Mouse (Mus musculus) ES-E14 (cell line): ENCODE data around the gene Cacna1d. TPM values are rescaled to one million over a fixed set of nuclear protein-coding genes. Genes with fewer than 3 reads are reported as not detected.

Experiments
- DNase-seq: peaks from one replicate; pipeline ENCODE4 v3.0.0-alpha.2; 2013; ENCODE audit warnings: low read depth, low spot score
- H3K27ac ChIP-seq: 2 replicates; pipeline ENCODE4 v1.5.1; 2012; ENCODE audit warnings: low read depth, mild to moderate bottlenecking, low read length, moderate library complexity, mixed read lengths; ENCODE audit not compliant: poor library complexity, insufficient read depth, severe bottlenecking
- H3K36me3 ChIP-seq: 2 replicates; pipeline ENCODE4 v1.6.1; 2012; ENCODE audit warnings: mild to moderate bottlenecking, low read length, moderate library complexity, mixed read lengths; ENCODE audit not compliant: control insufficient read depth, poor library complexity, insufficient read depth, severe bottlenecking
- H3K4me1 ChIP-seq, 2 experiments: fragments of 150-350 bp in 1 of 2; sonication (generic) in 1 of 2; 2 replicates each; pipeline ENCODE4 v1.6.1; 2012; ENCODE audit warnings: low read length in 2 of 2, mild to moderate bottlenecking in 1 of 2, mixed read lengths in 1 of 2; ENCODE audit not compliant: control insufficient read depth in 2 of 2, insufficient read depth in 2 of 2, poor library complexity in 1 of 2
- H3K4me3 ChIP-seq, 2 experiments: fragments of 150-350 bp in 1 of 2; sonication (generic) in 1 of 2; 2 replicates each; pipeline ENCODE4 v1.5.1; 2012; ENCODE audit warnings: low read length in 2 of 2, low read depth in 1 of 2, mild to moderate bottlenecking in 1 of 2, mixed read lengths in 1 of 2; ENCODE audit not compliant: insufficient read depth in 1 of 2, poor library complexity in 1 of 2, severe bottlenecking in 1 of 2
- H3K9ac ChIP-seq: 2 replicates; pipeline ENCODE4 v1.6.1; 2012; ENCODE audit warnings: low read depth, mild to moderate bottlenecking, low read length, mixed read lengths; ENCODE audit not compliant: poor library complexity, insufficient read depth, severe bottlenecking
- H3K9me3 ChIP-seq: fragments of 150-350 bp; sonication (generic); 2 replicates; pipeline ENCODE4 v1.6.1; 2012; ENCODE audit warnings: low read depth, mild to moderate bottlenecking, low read length; ENCODE audit not compliant: control insufficient read depth, insufficient read depth
- CHD2 ChIP-seq: IDR thresholded peaks from 2 replicates; pipeline ENCODE4 v1.6.1; 2014; ENCODE audit warnings: mild to moderate bottlenecking, low read depth, low read length, inconsistent platforms
- HCFC1 ChIP-seq: IDR thresholded peaks from 2 replicates; pipeline ENCODE4 v1.6.1; 2012; ENCODE audit warnings: low read length, inconsistent platforms, borderline replicate concordance; ENCODE audit not compliant: insufficient read depth
- MAFK ChIP-seq: IDR thresholded peaks from 2 replicates; pipeline ENCODE4 v1.6.1; 2014; ENCODE audit warnings: mild to moderate bottlenecking, low read depth, low read length, inconsistent platforms; ENCODE audit not compliant: insufficient read depth
- ZC3H11A ChIP-seq: IDR thresholded peaks from 2 replicates; pipeline ENCODE4 v1.6.1; 2012; ENCODE audit warnings: low read depth, mild to moderate bottlenecking, inconsistent platforms, low read length, borderline replicate concordance
- ZNF384 ChIP-seq: IDR thresholded peaks from 2 replicates; pipeline ENCODE4 v1.6.1; 2012; ENCODE audit warnings: low read depth, low read length, inconsistent platforms
- in situ Hi-C, 2 experiments: fragments of 600-800 bp; cut with MboI; formaldehyde crosslinking; loops; one replicate each; pipeline ENCODE4 v1.15.1; 2025; ENCODE audit warnings: low sequenced_read_pairs in 2 of 2, inconsistent platforms in 1 of 2; ENCODE audit not compliant: unreplicated experiment in 2 of 2
- total RNA-seq: library from RNA; depleted of rRNA; stranded (reverse); fragments of 300-350 nt; gene quantifications from 2 replicates; pipeline ENCODE4 v1.2.3, GENCODE M21; 2012

Cacna1d gene
- total RNA-seq, 1 experiment: 0.36 TPM

DNA sequence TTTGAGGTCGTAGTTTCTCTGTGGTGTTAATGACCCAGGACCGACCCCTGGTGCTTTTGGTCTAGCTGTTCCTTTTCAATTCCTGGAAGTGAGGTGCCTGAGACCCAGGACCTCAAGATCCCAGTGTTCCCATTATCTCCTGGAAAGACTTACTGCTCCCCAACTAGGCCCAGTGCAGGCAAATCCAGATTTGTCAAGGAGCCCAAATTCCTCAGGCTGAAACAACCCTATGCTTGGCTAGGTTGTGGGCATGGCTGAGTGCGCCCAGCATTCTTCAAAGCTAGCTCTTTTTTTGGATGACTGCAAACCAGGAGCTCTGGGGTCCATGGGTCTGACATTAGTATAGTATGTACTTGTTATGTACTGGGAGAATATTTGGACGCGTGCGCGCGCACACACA, 471.9 kb downstream of the Cacna1d start:
- no peaks in the 10 kb centered on the region for H3K4me1 ChIP-seq
- DNase-seq: no peak
- no peak for TF ChIP-seq ZC3H11A
- TF ChIP-seq HCFC1: no peak
- TF ChIP-seq CHD2: no peak
- TF ChIP-seq MAFK: no peak
- no peak for TF ChIP-seq ZNF384
- H3K9me3 ChIP-seq: no peaks in the 10 kb centered on the region
- H3K9ac ChIP-seq: no peak overlapping the region
- H3K4me3 ChIP-seq: no peak overlapping the region
- no peak overlapping the region for H3K27ac ChIP-seq
- no peaks in the 10 kb centered on the region; the same call in 1 of the 2 replicates for H3K36me3 ChIP-seq
- in situ Hi-C loops: no loop called here

DNA sequence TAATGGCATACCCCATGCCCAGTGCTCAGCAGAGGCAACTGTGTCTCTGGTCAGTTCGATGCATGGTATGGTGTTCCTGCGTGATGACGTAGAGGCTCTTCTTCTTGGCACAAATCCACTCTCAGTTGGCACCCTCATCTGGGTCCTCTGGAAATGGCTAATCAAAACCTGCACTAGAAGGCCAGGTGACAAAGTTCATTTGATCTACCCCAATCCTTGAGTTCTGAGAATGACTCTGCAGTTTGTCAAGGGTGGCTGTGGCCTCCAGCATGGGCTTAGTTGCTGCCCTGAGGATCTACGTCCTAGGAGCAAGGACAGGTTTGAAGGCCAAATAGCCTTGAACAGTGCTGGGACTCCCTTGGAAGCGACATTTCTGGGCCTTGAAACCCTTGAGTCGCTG, 472.4 kb downstream of the Cacna1d start:
- no peaks in the 10 kb centered on the region; the same call in 1 of the 2 replicates for H3K36me3 ChIP-seq
- H3K9ac ChIP-seq: no peak overlapping the region
- in situ Hi-C loops: no loop called here
- DNase-seq: no peak
- H3K27ac ChIP-seq: no peak overlapping the region
- H3K9me3 ChIP-seq: no peaks in the 10 kb centered on the region
- TF ChIP-seq MAFK: no peak
- TF ChIP-seq ZC3H11A: no peak
- TF ChIP-seq HCFC1: no peak
- TF ChIP-seq ZNF384: no peak
- no peak for TF ChIP-seq CHD2
- H3K4me3 ChIP-seq: no peak overlapping the region
- H3K4me1 ChIP-seq: no peaks in the 10 kb centered on the region

DNA sequence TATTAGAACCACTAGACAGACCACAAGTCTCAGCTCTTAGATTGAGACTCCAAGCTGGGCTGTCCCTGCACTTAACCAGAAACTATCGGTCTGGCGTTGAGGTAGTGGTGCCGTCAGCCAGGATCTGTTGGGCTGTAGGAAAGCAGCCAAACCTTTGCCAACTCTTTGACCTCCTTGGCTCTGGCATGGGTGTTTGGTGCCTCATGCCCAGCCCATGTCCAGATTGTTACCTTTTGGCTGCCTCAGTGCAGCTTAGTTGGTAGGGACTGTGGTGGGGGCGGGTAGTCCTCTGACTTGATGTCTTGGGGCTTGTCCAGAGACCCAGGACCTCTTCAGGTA, 472.8 kb downstream of the Cacna1d start:
- no peak overlapping the region for H3K9ac ChIP-seq
- no peak for DNase-seq
- no peak overlapping the region for H3K27ac ChIP-seq
- H3K9me3 ChIP-seq: no peaks in the 10 kb centered on the region
- H3K4me1 ChIP-seq: no peaks in the 10 kb centered on the region
- in situ Hi-C loops: no loop called here
- no peak overlapping the region for H3K4me3 ChIP-seq
- no peak for TF ChIP-seq MAFK
- TF ChIP-seq ZC3H11A: no peak
- TF ChIP-seq CHD2: no peak
- TF ChIP-seq HCFC1: no peak
- no peak for TF ChIP-seq ZNF384
- H3K36me3 ChIP-seq: no peaks in the 10 kb centered on the region; the same call in 1 of the 2 replicates

DNA sequence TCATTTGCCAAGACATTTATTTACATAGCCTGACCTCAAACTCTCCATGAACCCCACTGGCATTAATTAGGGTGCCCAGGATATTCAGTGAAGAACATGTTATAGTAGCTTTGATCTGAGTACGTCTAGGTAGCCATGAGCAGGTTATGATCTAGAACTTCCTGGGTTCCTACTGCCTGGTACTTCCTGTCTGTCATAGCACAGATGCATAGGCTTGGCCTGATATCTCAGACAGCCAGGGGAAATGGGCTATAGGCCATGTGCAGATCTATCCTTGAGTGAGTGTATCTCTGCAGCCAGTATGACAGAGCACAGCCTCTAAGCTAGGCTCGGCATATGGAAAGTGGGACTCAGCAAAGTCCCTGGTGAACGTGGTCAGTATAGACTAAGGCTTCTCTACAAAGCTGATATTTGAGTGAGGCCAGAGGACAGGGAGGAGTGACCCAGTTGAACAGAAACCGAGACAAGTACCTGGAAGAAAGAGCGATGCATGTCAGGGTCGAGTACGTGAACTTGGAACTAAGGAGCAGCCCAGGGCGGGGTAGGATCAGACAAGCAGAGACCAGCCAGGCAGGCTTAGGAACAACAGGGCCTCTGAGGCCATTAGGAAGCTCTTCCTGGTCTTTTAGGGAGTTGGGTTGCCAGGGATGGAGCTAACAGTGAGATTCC, 473.3 kb downstream of the Cacna1d start:
- Histone ChIP-seq H3K4me1 (no peaks in the 10 kb centered on the region), H3K27ac (no peak overlapping the region), H3K9me3 (no peaks in the 10 kb centered on the region), H3K36me3 (no peaks in the 10 kb centered on the region; the same call in 1 of the 2 replicates), H3K9ac (no peak overlapping the region), H3K4me3 (no peak overlapping the region)
- no peak for DNase-seq
- in situ Hi-C loops: no loop called here
- TF ChIP-seq ZC3H11A (no peak), HCFC1 (no peak), CHD2 (no peak)

DNA sequence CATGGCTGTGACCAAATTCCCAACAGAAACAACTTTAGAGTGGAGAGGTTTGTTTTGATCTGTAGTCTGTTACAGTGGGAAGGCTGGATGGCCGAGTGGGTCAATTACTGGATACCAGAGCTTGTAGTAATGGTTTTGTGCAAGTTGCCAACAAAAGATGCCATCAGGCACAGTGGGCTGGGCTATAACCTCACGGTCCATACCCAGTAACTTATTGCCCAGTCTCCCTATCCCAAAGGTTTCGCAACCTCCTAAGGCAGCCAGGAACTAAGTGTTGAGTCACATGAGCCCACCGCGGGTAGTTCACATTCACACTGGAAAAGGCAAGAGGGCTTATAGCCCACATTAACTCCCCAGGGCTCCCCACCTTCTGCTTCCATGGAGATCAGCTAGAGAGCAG, 474.6 kb downstream of the Cacna1d start:
- H3K4me1 ChIP-seq: no peaks in the 10 kb centered on the region
- H3K27ac ChIP-seq: no peak overlapping the region
- TF ChIP-seq HCFC1 (no peak), MAFK (no peak)
- H3K4me3 ChIP-seq: no peak overlapping the region
- H3K9me3 ChIP-seq: no peaks in the 10 kb centered on the region
- H3K9ac ChIP-seq: no peak overlapping the region
- in situ Hi-C loops: no loop called here
- DNase-seq: no peak
- H3K36me3 ChIP-seq: no peaks in the 10 kb centered on the region; the same call in 1 of the 2 replicates
